Mouse (Mus musculus) brain, embryonic 14.5 days (tissue): ENCODE measurements around the gene Fjx1.
A peak's percentile ranks its signal among the peaks of the same experiment; 100 is the strongest.

Source experiments
- CTCF ChIP-seq: fragments of 200-500 bp; IDR thresholded peaks from 2 replicates; pipeline ENCODE4 v1.5.1; 2012; ENCODE audit warnings: inconsistent platforms, mild to moderate bottlenecking, moderate library complexity, borderline replicate concordance; ENCODE audit not compliant: insufficient read depth, insufficient read length; ENCODE audit errors: extremely low read depth
- POLR2A ChIP-seq: fragments of 200-500 bp; IDR thresholded peaks from 2 replicates; pipeline ENCODE4 v1.6.1; 2012; ENCODE audit warnings: mild to moderate bottlenecking, inconsistent platforms, borderline replicate concordance; ENCODE audit not compliant: poor library complexity, insufficient read depth, insufficient read length, severe bottlenecking; ENCODE audit errors: extremely low read depth

GRCm38 (mm10) chr2:102449630-102450247 lies 2.6 kb downstream of the Fjx1 start:
- TF ChIP-seq CTCF (no peak), POLR2A (0 out of 2 replicates have a peak, but pooled peaks have one; percentile 4)
